ENCODE assay signal across 1 mouse cellular context in genomic region chr10:117793436-117794030, GRCm38 (mm10).
TF ChIP-seq lines count a peak whose summit lies in the region.

No protein-coding gene starts in this region.

TF ChIP-seq in CH12.LX, 34 proteins besides CTCF, POLR2A, EP300 and RAD21 (continued from another document):
- TF ChIP-seq MAZ (IDR thresholded peaks at IDR 0.05; ENCODE audit: low read depth, low read length) (no peak), USF1 (IDR thresholded peaks at IDR 0.05; ENCODE audit: low read depth, low read length) (no peak), ELF1 (IDR thresholded peaks at IDR 0.05; ENCODE audit: low read depth, low read length) (no peak), TCF12 (IDR thresholded peaks at IDR 0.05; ENCODE audit: low read depth, low read length) (no peak), POLR2AphosphoS2 (IDR thresholded peaks at IDR 0.05; ENCODE audit: low read depth, low read length) (no peak), HCFC1 (IDR thresholded peaks at IDR 0.05; ENCODE audit: low read depth, low read length) (no peak), SIN3A (IDR thresholded peaks at IDR 0.05; ENCODE audit: low read length) (no peak), MAX (IDR thresholded peaks at IDR 0.05; ENCODE audit: low read length) (no peak), BHLHE40 (IDR thresholded peaks at IDR 0.05; ENCODE audit: low read depth, low read length) (no peak), ZKSCAN1 (IDR thresholded peaks at IDR 0.05; ENCODE audit: borderline replicate concordance, low read depth, low read length) (no peak), ETS1 (conservative IDR thresholded peaks at IDR 0.05; ENCODE audit: low read depth, low read length) (no peak), SMC3 (IDR thresholded peaks at IDR 0.05; ENCODE audit: low read depth, low read length) (no peak), IRF4 (IDR thresholded peaks at IDR 0.05; ENCODE audit: low read depth, low read length) (no peak), CHD2 (IDR thresholded peaks at IDR 0.05; ENCODE audit: low read length) (no peak), TBP (conservative IDR thresholded peaks at IDR 0.05; ENCODE audit: low read depth, low read length) (no peak), PAX5 (IDR thresholded peaks at IDR 0.05; ENCODE audit: low read length) (no peak), ZMIZ1 (IDR thresholded peaks at IDR 0.05; ENCODE audit: low read depth, low read length) (no peak)
